Mouse (Mus musculus) CH12.LX (cell line): Measurements from ENCODE around the gene Msantd2. TPM values are rescaled to one million over a fixed set of nuclear protein-coding genes. Genes with fewer than 3 reads are reported as not detected.
A peak's percentile ranks its signal among the peaks of the same experiment; 100 is the strongest.

Source experiments
- DNase-seq: peaks from one replicate; pipeline ENCODE4 v3.0.0-alpha.2; 2013; ENCODE audit errors: extremely low read depth
- H3K27ac ChIP-seq: 2 replicates; pipeline ENCODE4 v1.5.1; 2012; ENCODE audit warnings: low read depth, mild to moderate bottlenecking, control low read depth, moderate library complexity; ENCODE audit not compliant: insufficient read depth
- H3K27me3 ChIP-seq: replicated peaks from 2 replicates; pipeline ENCODE3; 2012; ENCODE audit warnings: inconsistent platforms
- H3K36me3 ChIP-seq, 2 experiments: replicated peaks in 1 of 2; 2 replicates each; pipeline versions ENCODE3 to v1.6.1; 2012; ENCODE audit warnings: inconsistent platforms in 1 of 2, low read length in 1 of 2, mild to moderate bottlenecking in 1 of 2, mixed read lengths in 1 of 2, moderate library complexity in 1 of 2; ENCODE audit not compliant: control insufficient read depth in 1 of 2, insufficient read depth in 1 of 2
- H3K4me1 ChIP-seq, 2 experiments: 2 replicates each; pipeline ENCODE4 v1.6.1; 2012; ENCODE audit warnings: inconsistent platforms in 1 of 2, moderate library complexity in 1 of 2; ENCODE audit not compliant: insufficient read depth in 2 of 2, control insufficient read depth in 1 of 2
- H3K4me2 ChIP-seq: 2 replicates; pipeline ENCODE4 v1.6.1; 2012; ENCODE audit warnings: low read depth, mild to moderate bottlenecking, control low read depth; ENCODE audit not compliant: poor library complexity, insufficient read depth, severe bottlenecking
- H3K4me3 ChIP-seq, 3 experiments: fragments of 150-350 bp in 1 of 3; sonication (generic) in 1 of 3; replicated peaks in 1 of 3; 2 replicates each; pipeline versions ENCODE3 to v1.5.1; 2011 to 2012; ENCODE audit warnings: low read depth in 2 of 3, low read length in 2 of 3, mild to moderate bottlenecking in 2 of 3, moderate library complexity in 2 of 3, control low read depth in 1 of 3, improper control_type of control experiment in 1 of 3, inconsistent platforms in 1 of 3, mixed read lengths in 1 of 3; ENCODE audit not compliant: poor library complexity in 1 of 3
- H3K79me2 ChIP-seq: replicated peaks from 2 replicates; pipeline ENCODE4 v1.6.1; 2012; ENCODE audit warnings: mild to moderate bottlenecking, moderate library complexity; ENCODE audit not compliant: control insufficient read depth, poor library complexity, insufficient read depth, severe bottlenecking; ENCODE audit errors: extremely low read depth
- H3K9ac ChIP-seq: 2 replicates; pipeline ENCODE4 v1.6.1; 2012; ENCODE audit warnings: low read depth, mild to moderate bottlenecking, control low read depth, moderate library complexity; ENCODE audit not compliant: insufficient read depth
- H3K9me3 ChIP-seq: replicated peaks from 2 replicates; pipeline ENCODE3; 2012; ENCODE audit warnings: low read length, inconsistent platforms, mixed read lengths
- CHD1 ChIP-seq: IDR thresholded peaks from 2 replicates; pipeline ENCODE4 v1.6.1; 2012; ENCODE audit warnings: low read depth, low read length, improper control_type of control experiment, inconsistent platforms
- CTCF ChIP-seq, 2 experiments: IDR thresholded peaks in 1 of 2; conservative IDR thresholded peaks in 1 of 2; 2 replicates each; pipeline ENCODE4 v1.5.1; 2011 to 2012; ENCODE audit warnings: low read depth in 2 of 2, low read length in 2 of 2, improper control_type of control experiment in 1 of 2, inconsistent platforms in 1 of 2, mild to moderate bottlenecking in 1 of 2, moderate library complexity in 1 of 2
- E2F4 ChIP-seq: IDR thresholded peaks from 2 replicates; pipeline ENCODE4 v1.6.1; 2011; ENCODE audit warnings: low read depth, low read length, improper control_type of control experiment; ENCODE audit not compliant: insufficient replicate concordance
- EP300 ChIP-seq: IDR thresholded peaks from 2 replicates; pipeline ENCODE4 v1.6.1; 2011; ENCODE audit warnings: low read length, improper control_type of control experiment
- HCFC1 ChIP-seq: IDR thresholded peaks from 2 replicates; pipeline ENCODE4 v1.6.1; 2012; ENCODE audit warnings: low read depth, mild to moderate bottlenecking, inconsistent platforms, low read length, improper control_type of control experiment
- JUN ChIP-seq: IDR thresholded peaks from 2 replicates; pipeline ENCODE4 v1.6.1; 2011; ENCODE audit warnings: low read depth, mild to moderate bottlenecking, low read length, improper control_type of control experiment, moderate library complexity; ENCODE audit not compliant: insufficient read depth
- MAFK ChIP-seq: IDR thresholded peaks from 2 replicates; pipeline ENCODE4 v1.6.1; 2011; ENCODE audit warnings: low read length, improper control_type of control experiment; ENCODE audit not compliant: insufficient replicate concordance
- MAX ChIP-seq: IDR thresholded peaks from 2 replicates; pipeline ENCODE4 v1.6.1; 2011; ENCODE audit warnings: low read length, improper control_type of control experiment
- MXI1 ChIP-seq: IDR thresholded peaks from 2 replicates; pipeline ENCODE4 v1.6.1; 2011; ENCODE audit warnings: mild to moderate bottlenecking, low read depth, low read length, improper control_type of control experiment
- MYC ChIP-seq: IDR thresholded peaks from 2 replicates; pipeline ENCODE4 v1.6.1; 2011; ENCODE audit warnings: low read depth, mild to moderate bottlenecking, improper control_type of control experiment, low read length
- NELFE ChIP-seq: IDR thresholded peaks from 2 replicates; pipeline ENCODE4 v1.6.1; 2011; ENCODE audit warnings: low read depth, low read length, improper control_type of control experiment
- POLR2AphosphoS2 ChIP-seq: IDR thresholded peaks from 2 replicates; pipeline ENCODE4 v1.6.1; 2011; ENCODE audit warnings: low read depth, low read length, improper control_type of control experiment
- RAD21 ChIP-seq: IDR thresholded peaks from 2 replicates; pipeline ENCODE4 v1.6.1; 2011; ENCODE audit warnings: low read depth, mild to moderate bottlenecking, low read length, improper control_type of control experiment, moderate library complexity
- SMC3 ChIP-seq: IDR thresholded peaks from 2 replicates; pipeline ENCODE4 v1.6.1; 2011; ENCODE audit warnings: low read depth, low read length, improper control_type of control experiment
- TBP ChIP-seq: conservative IDR thresholded peaks from 2 replicates; pipeline ENCODE4 v1.6.1; 2011; ENCODE audit warnings: low read depth, low read length, improper control_type of control experiment
- USF1 ChIP-seq: IDR thresholded peaks from 2 replicates; pipeline ENCODE4 v1.6.1; 2014; ENCODE audit warnings: low read depth, mild to moderate bottlenecking, inconsistent platforms, low read length, improper control_type of control experiment
- USF2 ChIP-seq: conservative IDR thresholded peaks from 2 replicates; pipeline ENCODE4 v1.6.1; 2011; ENCODE audit warnings: low read depth, low read length, improper control_type of control experiment
- ZKSCAN1 ChIP-seq: IDR thresholded peaks from 2 replicates; pipeline ENCODE4 v1.6.1; 2012; ENCODE audit warnings: low read depth, inconsistent platforms, low read length, improper control_type of control experiment, borderline replicate concordance
- dilution Hi-C: fragments of 300-500 bp; cut with MboI; formaldehyde crosslinking; loops from 2 replicates; pipeline ENCODE4 v1.14.3; 2020; ENCODE audit warnings: low sequenced_read_pairs; ENCODE audit not compliant: extremely low pct_unique_long_range_greater_than_20kb, extremely low pct_ligation_motif_present
- in situ Hi-C: fragments of 300-500 bp; cut with MboI; formaldehyde crosslinking; loops from 3 replicates; pipeline ENCODE4 v1.14.3; 2019; ENCODE audit warnings: low sequenced_read_pairs, low pct_ligation_motif_present, low pct_unique_long_range_greater_than_20kb, mixed read lengths
- polyA plus RNA-seq: library from polyadenylated mRNA; unstranded; fragments of >175 nt; gene quantifications from 2 replicates; pipeline ENCODE4 v1.2.1, GENCODE M21; 2012; ENCODE audit warnings: low read depth; ENCODE audit not compliant: insufficient read length
- total RNA-seq, 2 experiments: library from RNA; depleted of rRNA; stranded (reverse); fragments of 300-350 nt in 1 of 2; fragments of >200 nt in 1 of 2; gene quantifications; 2 replicates each; pipeline ENCODE4 v1.2.3; 2012 to 2014

Gene Msantd2
- total and polyA plus RNA-seq, 3 experiments: 11.9 to 16.8 (median 13.8) TPM

- Histone ChIP-seq H3K27me3 (no peaks in the 10 kb centered on the region), H3K4me3 (no peak overlapping the region), H3K36me3 (peaks cover 0 to 6% of the 10 kb centered on the region in 2 experiments), H3K4me2 (no peak overlapping the region), H3K27ac (no peak overlapping the region), H3K4me1 (peaks cover 0 to 3% of the 10 kb centered on the region in 2 experiments; a peak in 1 of 4 replicates), H3K79me2 (peaks cover 4% of the 10 kb centered on the region; the same call in 1 of the 2 replicates), H3K9me3 (no peaks in the 10 kb centered on the region), H3K9ac (no peak overlapping the region)
- TF ChIP-seq USF2 (no peak), MXI1 (no peak), POLR2AphosphoS2 (no peak), TBP (no peak)
- dilution Hi-C loops: no loop called here
- no peak for DNase-seq
- in situ Hi-C loops: no loop called here
These were observed 16.9 kb downstream of the Msantd2 start for GRCm38 (mm10) chr9:37506023-37506422.

- in situ Hi-C loops (no loop called here), dilution Hi-C loops (no loop called here)
- Histone ChIP-seq H3K9me3 (no peaks in the 10 kb centered on the region), H3K27me3 (no peaks in the 10 kb centered on the region), H3K4me2 (no peak overlapping the region), H3K79me2 (peaks cover 3% of the 10 kb centered on the region; the same call in 1 of the 2 replicates), H3K4me1 (peaks cover under 1 to 25% of the 10 kb centered on the region in 2 experiments), H3K4me3 (no peak overlapping the region), H3K9ac (no peak overlapping the region), H3K27ac (no peak overlapping the region), H3K36me3 (peaks cover 0 to 3% of the 10 kb centered on the region in 2 experiments)
- TF ChIP-seq CTCF (conservative IDR thresholded peaks at IDR 0.05 in 1 of 2, IDR thresholded peaks at IDR 0.05 in 1 of 2; ENCODE audit: low read depth in 2 of 2, low read length in 2 of 2) (peak; percentile 20 to 66; a peak in 3 of 4 replicates), NELFE (no peak), JUN (no peak), CHD1 (no peak), MAX (no peak), HCFC1 (no peak), E2F4 (no peak), ZKSCAN1 (no peak), SMC3 (peak; percentile 64), RAD21 (peak; percentile 34), EP300 (no peak), MAFK (no peak), MYC (no peak), USF1 (no peak), TBP (no peak)
- DNase-seq: peak; percentile 32
These were observed 23.0 kb downstream of the Msantd2 start for GRCm38 (mm10) chr9:37512097-37512496.
